Mouse (Mus musculus) heart, adult 2 months (tissue): Measurements from ENCODE around the gene Foxp1. TPM values are rescaled to one million over a fixed set of nuclear protein-coding genes. Genes with fewer than 3 reads are reported as not detected.

Experiments used
- DNase-seq, 2 experiments: peaks; one replicate each; pipeline ENCODE4 v3.0.0; 2021
- H3K27ac ChIP-seq: fragments of 200-600 bp; 2 replicates; pipeline ENCODE4 v1.8.1; 2022
- H3K27me3 ChIP-seq: fragments of 200-500 bp; 2 replicates; pipeline ENCODE4 v1.6.1; 2012; ENCODE audit warnings: mild to moderate bottlenecking, low read length, inconsistent platforms, mixed read lengths; ENCODE audit not compliant: control insufficient read depth, insufficient read depth
- H3K36me3 ChIP-seq: fragments of 200-500 bp; 2 replicates; pipeline ENCODE4 v1.6.1; 2012; ENCODE audit warnings: low read length, inconsistent platforms; ENCODE audit not compliant: control insufficient read depth, insufficient read depth
- H3K4me1 ChIP-seq: fragments of 200-500 bp; 2 replicates; pipeline ENCODE4 v1.6.1; 2011; ENCODE audit warnings: low read length; ENCODE audit not compliant: control insufficient read depth, insufficient read depth
- H3K4me3 ChIP-seq: fragments of 200-600 bp; 2 replicates; pipeline ENCODE4 v1.8.1; 2022
- H3K79me2 ChIP-seq: fragments of 200-500 bp; replicated peaks from 2 replicates; pipeline ENCODE4 v1.6.1; 2012; ENCODE audit warnings: mild to moderate bottlenecking, inconsistent platforms, low read length, moderate library complexity, mixed read lengths; ENCODE audit not compliant: control insufficient read depth, insufficient read depth
- H3K9ac ChIP-seq: fragments of 200-500 bp; 2 replicates; pipeline ENCODE4 v1.6.1; 2012; ENCODE audit warnings: low read depth, mild to moderate bottlenecking, control low read depth, inconsistent platforms, low read length, mixed read lengths
- CTCF ChIP-seq: fragments of 200-600 bp; IDR thresholded peaks from 2 replicates; pipeline ENCODE4 v1.8.1; 2022; ENCODE audit warnings: antibody characterized with exemption, mild to moderate bottlenecking, moderate library complexity
- EP300 ChIP-seq: fragments of 200-500 bp; IDR thresholded peaks from 2 replicates; pipeline ENCODE4 v1.6.1; 2011; ENCODE audit warnings: low read depth, low read length, control low read depth; ENCODE audit not compliant: insufficient read depth
- POLR2A ChIP-seq: fragments of 200-500 bp; IDR thresholded peaks from 2 replicates; pipeline ENCODE4 v1.6.1; 2011; ENCODE audit warnings: mild to moderate bottlenecking, low read depth, low read length, control low read depth; ENCODE audit not compliant: insufficient read depth
- WGBS: fragments of 180-500 bp; shearing (Covaris S2); methylation state at CpG from one replicate; pipeline ENCODE4 v1.1.7; 2018; 5-methylcytosine and 5-hydroxymethylcytosine counted together
- intact Hi-C: fragments of 180-260 bp; cut with DNase I; formaldehyde crosslinking; loops from one replicate; pipeline ENCODE4 v1.15.1; 2025
- polyA plus RNA-seq: library from polyadenylated mRNA; depleted of rRNA; stranded (reverse); fragments of >200 nt; gene quantifications from 2 replicates; pipeline ENCODE4 v1.2.3, GENCODE M21; 2012
- total RNA-seq, 2 experiments: library from RNA; stranded (reverse); gene quantifications; 2 replicates each; pipeline ENCODE4 v1.2.3; 2021

The Foxp1 gene
- total and polyA plus RNA-seq, 3 experiments, result 22.9 to 31.6 (median 26.4) TPM

DNA sequence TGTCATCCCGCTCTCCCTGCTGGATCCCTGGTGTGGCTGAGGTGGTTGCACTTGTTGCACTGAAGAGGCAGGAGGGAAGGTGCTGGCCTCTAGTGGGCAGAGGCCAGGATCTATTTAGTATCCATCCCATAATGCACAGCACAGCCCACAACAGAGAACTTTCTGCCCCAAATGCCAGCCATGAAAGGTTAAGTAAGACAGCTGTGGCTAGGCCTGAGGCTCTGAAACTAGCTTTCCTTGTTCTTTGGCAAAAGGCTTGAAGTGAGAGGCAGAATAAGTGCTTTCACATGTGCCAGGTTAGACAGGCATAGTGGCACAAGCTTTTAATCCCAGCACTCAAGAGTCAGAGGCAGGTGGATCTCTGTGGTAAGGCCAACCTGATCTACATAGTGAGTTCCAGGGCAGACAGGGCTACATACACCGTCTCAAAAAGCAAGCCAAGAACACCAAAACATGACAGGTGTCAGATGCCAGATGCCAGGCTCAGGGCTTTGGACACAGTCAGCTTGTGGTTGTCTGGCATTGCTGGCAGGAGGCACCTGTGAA lies 137.4 kb downstream of the Foxp1 start:
- Histone ChIP-seq H3K36me3 (no peaks in the 10 kb centered on the region), H3K4me1 (peaks cover 14% of the 10 kb centered on the region), H3K27me3 (no peaks in the 10 kb centered on the region), H3K79me2 (no peaks in the 10 kb centered on the region), H3K27ac (no peak overlapping the region), H3K4me3 (no peak overlapping the region), H3K9ac (no peak overlapping the region)
- intact Hi-C loops, result loop anchor here (5.0 kb wide), 3 partner anchors 137 to 413 kb away; partner anchors contain the start of gene Foxp1
- 69% methylated on average over 2 of the region's 2 CpGs for WGBS
- no peak for TF ChIP-seq EP300
- peak; percentile 76 for TF ChIP-seq CTCF
- no peak for TF ChIP-seq POLR2A
- DNase-seq, result peak; percentile 50 to 52

DNA sequence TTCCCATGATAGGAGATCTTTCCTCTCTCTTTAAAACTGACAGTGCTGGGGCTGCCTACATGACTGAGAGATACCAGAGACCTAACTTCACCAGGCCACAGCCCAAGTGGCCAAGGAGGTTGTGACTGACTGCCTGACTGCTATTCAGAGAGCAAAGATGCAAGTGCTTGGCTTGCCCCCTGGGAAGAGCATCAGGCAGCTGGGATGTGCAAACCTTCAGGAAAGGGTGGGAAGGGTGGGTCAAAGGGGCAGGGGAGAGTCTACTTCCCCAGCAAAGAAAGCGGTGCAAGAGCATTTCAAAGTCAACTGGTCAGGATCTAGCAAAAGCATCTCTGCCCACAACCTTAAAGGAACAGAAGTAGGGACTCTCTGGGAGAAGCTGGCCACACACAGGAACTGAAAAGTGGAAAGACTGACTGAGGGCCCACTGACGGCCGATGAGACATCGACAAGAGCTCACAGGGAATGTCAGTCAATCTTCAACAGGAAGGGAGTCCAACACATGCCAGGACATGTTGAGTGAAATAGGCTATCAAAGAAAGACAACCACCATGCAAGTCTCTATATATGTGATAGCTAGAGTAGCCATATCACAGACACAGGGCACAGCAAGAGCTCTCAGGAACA lies 138.6 kb downstream of the Foxp1 start:
- Histone ChIP-seq H3K4me3 (no peak overlapping the region), H3K27me3 (no peaks in the 10 kb centered on the region), H3K36me3 (no peaks in the 10 kb centered on the region), H3K9ac (no peak overlapping the region), H3K4me1 (peaks cover 12% of the 10 kb centered on the region), H3K79me2 (no peaks in the 10 kb centered on the region), H3K27ac (peak overlapping the region; percentile 20; the same call in 1 of the 2 replicates)
- DNase-seq, result no peak
- intact Hi-C loops, result no loop called here
- WGBS, result 33% methylated on average over 4 of the region's 4 CpGs
- TF ChIP-seq EP300 (no peak), POLR2A (no peak), CTCF (no peak)

DNA sequence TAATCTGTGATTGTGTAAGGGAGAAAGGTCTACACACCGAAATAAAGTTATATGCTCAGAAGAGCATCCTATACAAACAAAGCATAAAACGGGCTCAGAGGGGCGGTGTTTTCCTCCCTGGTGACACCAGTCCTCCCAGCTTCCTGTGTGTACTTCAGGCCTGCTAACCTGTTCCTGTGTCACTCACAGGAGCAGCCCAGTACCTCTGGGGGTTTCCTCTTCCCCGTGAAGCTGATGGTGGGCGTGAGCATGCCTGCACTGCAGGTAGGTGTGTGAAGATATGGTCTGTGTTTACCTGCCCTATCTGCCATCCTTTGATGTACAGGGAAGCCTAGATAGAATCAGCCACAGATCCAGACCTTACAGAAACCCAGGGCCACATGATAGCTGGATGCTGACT lies 142.4 kb downstream of the Foxp1 start:
- intact Hi-C loops, result no loop called here
- no peaks in the 10 kb centered on the region for H3K79me2 ChIP-seq
- H3K27me3 ChIP-seq, result no peaks in the 10 kb centered on the region
- H3K9ac ChIP-seq, result no peak overlapping the region
- H3K27ac ChIP-seq, result peak overlapping the region; percentile 76
- DNase-seq, result no peak
- WGBS, result 57% methylated on average over 5 of the region's 5 CpGs
- no peak overlapping the region for H3K4me3 ChIP-seq
- TF ChIP-seq POLR2A (no peak), EP300 (no peak), CTCF (no peak)
- peaks cover 23% of the 10 kb centered on the region for H3K4me1 ChIP-seq
- H3K36me3 ChIP-seq, result no peaks in the 10 kb centered on the region; the same call in 1 of the 2 replicates

DNA sequence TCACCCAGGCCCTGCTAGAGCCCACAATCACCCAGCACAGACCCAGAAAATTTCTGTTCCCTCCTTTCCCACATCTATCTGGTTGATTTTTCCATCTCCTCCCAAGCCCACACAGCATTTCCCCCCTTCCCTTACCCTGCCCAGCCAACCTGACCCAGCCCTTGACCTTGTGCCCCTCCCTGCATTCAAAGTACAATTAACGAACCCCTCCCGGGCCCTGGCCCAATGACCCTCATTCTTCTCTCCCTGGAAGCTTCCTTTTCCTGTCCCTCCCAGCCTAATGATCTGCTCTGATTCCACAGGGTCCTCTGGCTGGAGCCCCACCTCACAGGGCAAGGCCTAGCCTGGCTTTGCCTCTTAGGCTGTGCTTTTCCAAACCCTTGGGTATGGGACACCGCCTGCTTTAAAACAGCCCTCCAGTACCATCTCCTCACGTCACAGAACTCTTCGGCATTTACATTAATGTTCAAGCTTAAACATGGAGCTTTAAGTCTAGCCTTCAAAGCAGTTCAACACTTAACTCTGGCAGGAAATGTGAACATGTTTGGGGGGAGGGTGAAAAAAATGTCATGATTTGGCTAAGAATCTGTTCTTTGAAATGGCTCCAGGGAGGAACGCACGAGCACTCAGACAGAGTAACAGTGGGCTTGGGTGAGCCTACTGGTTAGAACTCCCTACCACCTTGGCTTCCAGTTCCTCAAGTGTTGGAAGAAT lies 143.4 kb downstream of the Foxp1 start:
- peaks cover under 1% of the 10 kb centered on the region for H3K36me3 ChIP-seq
- TF ChIP-seq POLR2A (no peak), EP300 (peak; percentile 51; the same call in 1 of the 2 replicates), CTCF (no peak)
- H3K4me1 ChIP-seq, result peaks cover 28% of the 10 kb centered on the region
- H3K27me3 ChIP-seq, result no peaks in the 10 kb centered on the region
- H3K79me2 ChIP-seq, result no peaks in the 10 kb centered on the region
- intact Hi-C loops, result loop anchor here (5.0 kb wide), 2 partner anchors 42 to 73 kb away; no protein-coding TSS in a partner anchor
- peak; percentile 64 to 78 for DNase-seq
- WGBS, result 53% methylated on average over 7 of the region's 7 CpGs
- no peak overlapping the region for H3K4me3 ChIP-seq
- peak overlapping the region; percentile 76 for H3K27ac ChIP-seq
- H3K9ac ChIP-seq, result no peak overlapping the region

DNA sequence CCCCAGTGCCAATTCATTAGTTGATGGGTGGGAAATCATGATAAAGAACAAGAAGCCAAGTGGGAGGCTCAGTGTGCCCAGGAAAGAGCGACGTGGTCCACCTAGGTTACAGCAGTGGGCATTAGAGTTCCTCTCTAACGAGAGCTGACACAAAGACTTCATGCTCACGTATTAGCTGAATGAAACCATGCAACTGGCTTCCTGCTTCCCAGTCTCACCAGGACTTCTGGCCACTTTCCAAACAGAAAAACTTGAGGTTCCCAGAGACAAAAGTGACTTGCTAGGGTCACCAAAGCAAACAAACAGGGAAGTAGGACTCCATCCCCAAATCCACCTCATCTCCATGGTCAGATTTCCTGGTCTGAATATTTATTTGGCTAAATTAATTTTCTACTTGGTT lies 144.8 kb downstream of the Foxp1 start:
- Histone ChIP-seq H3K27me3 (no peaks in the 10 kb centered on the region), H3K27ac (peak overlapping the region; percentile 71), H3K79me2 (no peaks in the 10 kb centered on the region), H3K4me1 (peaks cover 25% of the 10 kb centered on the region), H3K9ac (no peak overlapping the region), H3K4me3 (no peak overlapping the region), H3K36me3 (peaks cover 2% of the 10 kb centered on the region)
- WGBS, result 45% methylated on average over 4 of the region's 4 CpGs
- TF ChIP-seq EP300 (no peak), CTCF (no peak), POLR2A (no peak)
- intact Hi-C loops, result loop anchor here (5.0 kb wide), 2 partner anchors 40 to 75 kb away; no protein-coding TSS in a partner anchor
- no peak for DNase-seq

DNA sequence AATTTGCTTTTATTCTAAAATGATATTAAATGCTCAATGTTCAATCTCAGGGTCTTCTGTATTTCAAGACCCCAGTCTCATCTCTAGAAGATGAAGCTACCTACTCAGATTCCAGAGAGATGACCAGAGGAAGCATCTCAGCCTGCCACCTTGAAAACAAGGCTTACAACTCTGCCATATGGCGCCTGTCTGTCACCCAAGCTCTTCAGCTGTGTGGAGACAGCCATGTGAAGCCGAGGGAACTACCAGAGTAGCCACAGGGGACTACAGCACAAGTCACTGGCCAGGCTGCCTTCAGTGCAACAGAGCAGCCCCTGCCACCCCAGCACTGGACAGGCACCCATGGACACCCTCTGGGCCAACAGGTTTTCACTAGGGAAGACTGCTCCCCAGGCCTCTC lies 145.4 kb downstream of the Foxp1 start:
- no peak for DNase-seq
- peaks cover 2% of the 10 kb centered on the region for H3K36me3 ChIP-seq
- peak overlapping the region; percentile 71; the same call in 1 of the 2 replicates for H3K27ac ChIP-seq
- no peaks in the 10 kb centered on the region for H3K27me3 ChIP-seq
- H3K4me3 ChIP-seq, result no peak overlapping the region
- H3K9ac ChIP-seq, result no peak overlapping the region
- intact Hi-C loops, result loop anchor here (5.0 kb wide), 2 partner anchors 40 to 75 kb away; no protein-coding TSS in a partner anchor
- WGBS, result 65% methylated on average over 2 of the region's 2 CpGs
- no peaks in the 10 kb centered on the region for H3K79me2 ChIP-seq
- TF ChIP-seq EP300 (no peak), POLR2A (no peak), CTCF (no peak)
- peaks cover 25% of the 10 kb centered on the region for H3K4me1 ChIP-seq
